Mouse (Mus musculus): ENCODE data around the gene Tulp4.

Tulp4 gene

GRCm38 (mm10) chr17:6123776-6124175 lies 17.5 kb downstream of the Tulp4 start:
- no peak for DNase-seq (ENCODE audit: low spot score)

GRCm38 (mm10) chr17:6125441-6125840 lies 19.2 kb downstream of the Tulp4 start:
- no peak for DNase-seq (ENCODE audit: low spot score)

GRCm38 (mm10) chr17:6128039-6128438 lies 21.8 kb downstream of the Tulp4 start:
- no peak for DNase-seq (ENCODE audit: low spot score)

GRCm38 (mm10) chr17:6129361-6129760 lies 23.1 kb downstream of the Tulp4 start:
- no peak for DNase-seq (ENCODE audit: low spot score)

GRCm38 (mm10) chr17:6131083-6131482 lies 24.8 kb downstream of the Tulp4 start:
- DNase-seq (ENCODE audit: low spot score), result no peak

GRCm38 (mm10) chr17:6140875-6141274 lies 34.6 kb downstream of the Tulp4 start:
- DNase-seq (ENCODE audit: low spot score), result no peak

- no peak for DNase-seq (ENCODE audit: low spot score)
Measured at GRCm38 (mm10) chr17:6141344-6141743, 35.1 kb downstream of the Tulp4 start.

GRCm38 (mm10) chr17:6145244-6145643 lies 39.0 kb downstream of the Tulp4 start:
- DNase-seq (ENCODE audit: low spot score), result no peak

GRCm38 (mm10) chr17:6152941-6153340 lies 46.7 kb downstream of the Tulp4 start:
- DNase-seq (ENCODE audit: low spot score), result no peak

GRCm38 (mm10) chr17:6153581-6153980 lies 47.3 kb downstream of the Tulp4 start:
- DNase-seq (ENCODE audit: low spot score), result no peak

GRCm38 (mm10) chr17:6154366-6154765 lies 48.1 kb downstream of the Tulp4 start:
- DNase-seq (ENCODE audit: low spot score), result no peak

- DNase-seq (ENCODE audit: low spot score), result no peak
Measured at GRCm38 (mm10) chr17:6160495-6160894, 54.3 kb downstream of the Tulp4 start.

GRCm38 (mm10) chr17:6161916-6162315 lies 55.7 kb downstream of the Tulp4 start:
- no peak for DNase-seq (ENCODE audit: low spot score)

- no peak for DNase-seq (ENCODE audit: low spot score)
Measured at GRCm38 (mm10) chr17:6162761-6163160, 56.5 kb downstream of the Tulp4 start.

GRCm38 (mm10) chr17:6164911-6165310 lies 58.7 kb downstream of the Tulp4 start:
- no peak for DNase-seq (ENCODE audit: low spot score)

GRCm38 (mm10) chr17:6172440-6172839 lies 66.2 kb downstream of the Tulp4 start:
- DNase-seq (ENCODE audit: low spot score), result no peak

- DNase-seq (ENCODE audit: low spot score), result no peak
Measured at GRCm38 (mm10) chr17:6172926-6173690, 66.9 kb downstream of the Tulp4 start.

GRCm38 (mm10) chr17:6174574-6174973 lies 68.3 kb downstream of the Tulp4 start:
- DNase-seq (ENCODE audit: low spot score), result no peak

GRCm38 (mm10) chr17:6178564-6179267 lies 72.5 kb downstream of the Tulp4 start:
- DNase-seq (ENCODE audit: low spot score), result no peak

- no peak for DNase-seq (ENCODE audit: low spot score)
Measured at GRCm38 (mm10) chr17:6179389-6179788, 73.2 kb downstream of the Tulp4 start.

GRCm38 (mm10) chr17:6180421-6180820 lies 74.2 kb downstream of the Tulp4 start:
- DNase-seq (ENCODE audit: low spot score), result no peak

- DNase-seq (ENCODE audit: low spot score), result no peak
Measured at GRCm38 (mm10) chr17:6182715-6183114, 76.5 kb downstream of the Tulp4 start.

GRCm38 (mm10) chr17:6186651-6187050 lies 80.4 kb downstream of the Tulp4 start:
- no peak for DNase-seq (ENCODE audit: low spot score)

GRCm38 (mm10) chr17:6187183-6187582 lies 80.9 kb downstream of the Tulp4 start:
- no peak for DNase-seq (ENCODE audit: low spot score)
